Mouse (Mus musculus): ENCODE results near the gene Unc93b1.

- TF ChIP-seq CTCF (IDR thresholded peaks at IDR 0.05; ENCODE audit: insufficient read depth, low read depth, low read length) (no peak), POLR2A (IDR thresholded peaks at IDR 0.05; ENCODE audit: insufficient read depth, low read depth, low read length) (no peak)
Observed at GRCm38 (mm10) chr19:3926685-3927084, 8.3 kb upstream of the Unc93b1 start.

Data from olfactory bulb, adult 2 months (tissue).